Mouse (Mus musculus) CD8-positive naive resting alpha-beta T cell, adult 57 days (primary cell): ENCODE data around the gene Pla2g4d. TPM values are rescaled to one million over a fixed set of nuclear protein-coding genes. Genes with fewer than 3 reads are reported as not detected.

ENCODE experiments used
- total RNA-seq: library from RNA; stranded (reverse); gene quantifications from one replicate; pipeline ENCODE4 v1.2.4, GENCODE M21; 2023

The Pla2g4d gene
- total RNA-seq, result not detected

DNA sequence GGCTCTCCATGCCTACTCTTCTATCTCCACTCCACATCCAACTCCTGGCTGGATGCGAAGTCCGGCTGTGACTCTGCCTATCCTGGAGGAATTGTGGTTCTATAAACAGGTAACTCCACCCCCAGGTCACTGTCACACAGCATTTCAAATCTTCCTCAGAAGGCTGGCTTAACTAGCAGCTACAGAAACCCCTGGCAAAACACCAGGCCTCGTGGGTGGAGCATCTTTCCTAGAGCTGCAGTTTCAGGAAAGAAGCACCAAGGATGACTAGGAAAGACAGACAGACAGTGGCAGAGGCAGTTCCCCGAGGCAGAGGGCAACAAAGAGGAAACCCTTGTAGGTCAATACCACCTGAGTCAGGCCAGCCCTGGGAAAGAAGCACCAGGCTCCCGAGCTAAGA is at the start of gene Pla2g4d:
Pla2g4d (minus strand) TSS at position 203 of the 400 bp plus-strand sequence.

GRCm38 (mm10) chr2:120313976-120314375 is 25.0 kb upstream of the Pla2g4d start, which contains the start of gene Pla2g4f:
TSS of gene Pla2g4f (minus strand) at chr2:120314165.

DNA sequence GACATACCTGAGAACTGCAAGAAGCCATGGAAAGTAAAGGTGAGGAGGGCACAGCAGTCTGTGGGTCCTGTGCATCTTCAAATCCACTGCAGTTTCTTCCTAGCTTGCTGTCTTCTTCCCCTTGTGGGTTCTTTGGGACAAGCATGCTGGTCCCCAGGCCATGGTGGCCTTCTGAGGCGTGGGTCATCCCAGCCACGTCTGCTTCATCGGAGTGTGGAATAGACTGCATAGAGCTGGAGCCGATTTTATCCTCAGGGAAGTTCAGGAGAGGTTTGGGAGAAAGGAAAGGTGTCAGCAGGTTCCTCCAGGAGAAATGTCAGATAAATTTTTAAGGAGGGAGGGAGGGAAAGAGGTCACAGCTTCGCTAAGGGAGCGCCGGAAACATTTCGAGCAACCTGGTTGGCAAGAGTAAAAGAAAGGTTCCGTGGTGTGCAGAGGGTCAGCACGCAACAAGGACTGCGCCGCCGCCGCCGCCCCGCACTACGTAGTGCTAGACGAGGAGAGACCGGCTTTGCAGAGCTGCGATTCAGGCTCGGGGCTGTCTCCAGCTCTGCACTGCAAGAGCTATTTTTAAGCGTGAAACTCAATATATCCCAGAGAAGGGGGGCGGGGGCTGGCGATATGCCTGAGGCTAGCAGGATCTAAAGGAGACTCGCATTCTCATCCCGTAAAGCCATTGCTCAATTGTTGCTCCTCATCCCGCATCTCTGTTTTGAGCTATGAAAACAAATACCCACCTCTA is 44.1 kb downstream of the Pla2g4d start, which contains the start of gene Pla2g4e:
Pla2g4e (minus strand) TSS at position 657 of the 742 bp plus-strand sequence.

Other genes with a start within 250 kb of the Pla2g4d start
- gene Ehd4, start 134.6 kb downstream of the Pla2g4d start, total RNA-seq, result 15.2 TPM
- not detected for gene Pla2g4e, start 43.9 kb downstream of the Pla2g4d start, total RNA-seq
- gene Pla2g4f, start 25.0 kb upstream of the Pla2g4d start, total RNA-seq, result 0.40 TPM
- gene Vps39, start 63.9 kb upstream of the Pla2g4d start, total RNA-seq, result 68.3 TPM
- gene Ganc, start 114.7 kb upstream of the Pla2g4d start, total RNA-seq, result 15.9 TPM
- gene Tmem87a, start 114.9 kb upstream of the Pla2g4d start, total RNA-seq, result 56.6 TPM
- gene Capn3, start 166.8 kb upstream of the Pla2g4d start, total RNA-seq, result 0.77 TPM